Mouse (Mus musculus) bone marrow, adult 2 months (tissue): ENCODE measurements around the gene 4930404N11Rik.

Experiments used
- CTCF ChIP-seq: fragments of 200-500 bp; IDR thresholded peaks from 2 replicates; pipeline ENCODE4 v1.5.1; 2011; ENCODE audit warnings: low read length, control low read depth; ENCODE audit not compliant: control insufficient read depth, insufficient read depth
- POLR2A ChIP-seq: fragments of 200-500 bp; IDR thresholded peaks from 2 replicates; pipeline ENCODE4 v1.6.1; 2011; ENCODE audit warnings: low read depth, mild to moderate bottlenecking, control low read depth, low read length, borderline replicate concordance; ENCODE audit not compliant: control insufficient read depth

DNA sequence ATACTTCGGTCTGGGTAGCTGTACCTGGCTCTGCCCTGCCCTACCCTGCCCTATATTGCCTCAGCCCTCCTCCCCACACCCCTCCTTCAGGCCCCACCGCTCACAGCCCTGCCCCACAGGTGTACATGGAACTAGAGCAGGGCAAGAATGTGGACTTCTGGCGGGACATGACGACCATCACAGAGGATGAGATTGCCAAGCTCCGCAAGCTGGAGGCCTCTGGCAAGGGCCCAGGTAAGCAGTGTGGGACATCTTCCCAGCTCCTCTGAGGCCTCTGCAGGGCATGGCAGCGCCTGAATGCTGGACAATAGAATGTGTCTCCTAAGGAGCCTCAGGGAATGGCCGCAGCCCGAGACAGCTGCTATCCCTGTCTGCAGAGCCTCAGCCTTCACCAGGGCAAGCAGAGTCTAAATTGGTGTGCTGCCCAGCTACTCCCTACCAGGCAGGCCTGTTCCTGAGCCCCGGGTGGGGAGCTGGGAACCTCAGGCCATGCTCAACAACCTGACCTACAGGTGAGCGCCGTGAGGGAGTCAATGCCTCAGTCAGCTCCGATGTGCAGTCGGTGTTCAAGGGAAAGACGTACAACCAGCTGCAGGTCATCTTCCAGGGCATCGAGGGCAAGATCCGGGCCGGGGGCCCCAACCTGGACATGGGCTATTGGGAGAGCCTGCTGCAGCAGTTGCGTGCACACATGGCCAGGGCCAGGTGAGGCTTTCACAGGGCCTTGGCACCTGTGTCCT is 41.7 kb downstream of the 4930404N11Rik start:
- TF ChIP-seq CTCF (no peak), POLR2A (no peak)
